Mouse (Mus musculus): ENCODE data around the gene Nubpl.

Gene Nubpl

GRCm38 (mm10) chr12:52248531-52248930 is 151.0 kb downstream of the Nubpl start:
- no peak for DNase-seq

- no peak for DNase-seq
Measured at GRCm38 (mm10) chr12:52254089-52254488, 156.6 kb downstream of the Nubpl start.

GRCm38 (mm10) chr12:52268131-52268530 is 170.6 kb downstream of the Nubpl start:
- no peak for DNase-seq

GRCm38 (mm10) chr12:52272828-52273227 is 175.3 kb downstream of the Nubpl start:
- DNase-seq, result no peak

- no peak for DNase-seq
Measured at GRCm38 (mm10) chr12:52276320-52276719, 178.8 kb downstream of the Nubpl start.

- no peak for DNase-seq
Measured at GRCm38 (mm10) chr12:52281232-52281631, 183.7 kb downstream of the Nubpl start.

GRCm38 (mm10) chr12:52284471-52284870 is 186.9 kb downstream of the Nubpl start:
- no peak for DNase-seq

GRCm38 (mm10) chr12:52286802-52287201 is 189.3 kb downstream of the Nubpl start:
- DNase-seq, result no peak

- no peak for DNase-seq
Measured at GRCm38 (mm10) chr12:52288537-52288936, 191.0 kb downstream of the Nubpl start.

- no peak for DNase-seq
Measured at GRCm38 (mm10) chr12:52288941-52289567, 191.5 kb downstream of the Nubpl start.

GRCm38 (mm10) chr12:52289594-52289993 is 192.1 kb downstream of the Nubpl start:
- DNase-seq, result no peak

GRCm38 (mm10) chr12:52293931-52294330 is 196.4 kb downstream of the Nubpl start:
- no peak for DNase-seq

GRCm38 (mm10) chr12:52297988-52298387 is 200.5 kb downstream of the Nubpl start:
- no peak for DNase-seq

GRCm38 (mm10) chr12:52298683-52299082 is 201.1 kb downstream of the Nubpl start:
- no peak for DNase-seq

- no peak for DNase-seq
Measured at GRCm38 (mm10) chr12:52302961-52303360, 205.4 kb downstream of the Nubpl start.

- DNase-seq, result no peak
Measured at GRCm38 (mm10) chr12:52306348-52306747, 208.8 kb downstream of the Nubpl start.

GRCm38 (mm10) chr12:52307331-52307982 is 209.9 kb downstream of the Nubpl start:
- no peak for DNase-seq

- DNase-seq, result no peak
Measured at GRCm38 (mm10) chr12:52308628-52309027, 211.1 kb downstream of the Nubpl start.

- no peak for DNase-seq
Measured at GRCm38 (mm10) chr12:52314818-52315217, 217.3 kb downstream of the Nubpl start.

- DNase-seq, result no peak
Measured at GRCm38 (mm10) chr12:52317635-52318034, 220.1 kb downstream of the Nubpl start.

GRCm38 (mm10) chr12:52318426-52318825 is 220.9 kb downstream of the Nubpl start:
- DNase-seq, result no peak

- no peak for DNase-seq
Measured at GRCm38 (mm10) chr12:52319156-52319555, 221.6 kb downstream of the Nubpl start.

- DNase-seq, result no peak
Measured at GRCm38 (mm10) chr12:52328488-52328887, 231.0 kb downstream of the Nubpl start.

- DNase-seq, result no peak
Measured at GRCm38 (mm10) chr12:52335142-52335765, 237.7 kb downstream of the Nubpl start.

All from cerebellum, adult 9-11 months (tissue).